Mouse (Mus musculus) ovary, adult 18-20 months (tissue): ENCODE measurements around the gene H2-Q10.
"Not testable (repeated sequence)": the region's sequence is repeated elsewhere in the genome, so short reads cannot be mapped to it uniquely, and the experiment has no call there.

ENCODE experiments used
- DNase-seq: peaks from one replicate; pipeline ENCODE4 v3.0.0; 2022; ENCODE audit warnings: low spot score, mixed read lengths

The H2-Q10 gene

GRCm38 (mm10) chr17:35458247-35458646 is 11.6 kb upstream of the H2-Q10 start:
- not testable (repeated sequence) for DNase-seq

- not testable (repeated sequence) for DNase-seq
These were observed 9.2 kb upstream of the H2-Q10 start for GRCm38 (mm10) chr17:35460513-35461341.

- not testable (repeated sequence) for DNase-seq
These were observed 4.2 kb upstream of the H2-Q10 start for GRCm38 (mm10) chr17:35465651-35466050.

GRCm38 (mm10) chr17:35468936-35469335 is 953 bp upstream of the H2-Q10 start:
- not testable (repeated sequence) for DNase-seq

- no peak for DNase-seq
These were observed 14.2 kb downstream of the H2-Q10 start for GRCm38 (mm10) chr17:35484066-35484465.

GRCm38 (mm10) chr17:35485702-35486101 is 15.8 kb downstream of the H2-Q10 start:
- DNase-seq: no peak

- DNase-seq: no peak
These were observed 16.8 kb downstream of the H2-Q10 start for GRCm38 (mm10) chr17:35486726-35487125.

- no peak for DNase-seq
These were observed 18.2 kb downstream of the H2-Q10 start for GRCm38 (mm10) chr17:35488041-35488440.

GRCm38 (mm10) chr17:35490320-35490719 is 20.4 kb downstream of the H2-Q10 start:
- DNase-seq: no peak

- no peak for DNase-seq
These were observed 27.2 kb downstream of the H2-Q10 start for GRCm38 (mm10) chr17:35497124-35497523.

- DNase-seq: no peak
These were observed 32.3 kb downstream of the H2-Q10 start for GRCm38 (mm10) chr17:35502226-35502625.

GRCm38 (mm10) chr17:35502762-35503161 is 32.9 kb downstream of the H2-Q10 start:
- DNase-seq: no peak

GRCm38 (mm10) chr17:35503849-35504248 is 34.0 kb downstream of the H2-Q10 start:
- DNase-seq: no peak

- DNase-seq: no peak
These were observed 35.0 kb downstream of the H2-Q10 start for GRCm38 (mm10) chr17:35504628-35505481.

GRCm38 (mm10) chr17:35505776-35506175 is 35.9 kb downstream of the H2-Q10 start, which contains the start of gene Pou5f1:
Gene Pou5f1 (plus strand): TSS chr17:35506018.
- no peak for DNase-seq

GRCm38 (mm10) chr17:35506881-35507280 is 37.0 kb downstream of the H2-Q10 start:
- DNase-seq: no peak

- no peak for DNase-seq
These were observed 37.8 kb downstream of the H2-Q10 start for GRCm38 (mm10) chr17:35507556-35508260.

GRCm38 (mm10) chr17:35508279-35508678 is 38.4 kb downstream of the H2-Q10 start:
- not testable (repeated sequence) for DNase-seq

- DNase-seq: no peak
These were observed 39.4 kb downstream of the H2-Q10 start for GRCm38 (mm10) chr17:35509284-35509683.

GRCm38 (mm10) chr17:35512916-35513626 is 43.2 kb downstream of the H2-Q10 start:
- DNase-seq: no peak

- peak; percentile 29 for DNase-seq
These were observed 44.0 kb downstream of the H2-Q10 start for GRCm38 (mm10) chr17:35513886-35514285.
